Mouse (Mus musculus) neural tube, embryonic 11.5 days (tissue): ENCODE measurements around the gene Sparc. TPM values are rescaled to one million over a fixed set of nuclear protein-coding genes. Genes with fewer than 3 reads are reported as not detected.
A peak's percentile ranks its signal among the peaks of the same experiment; 100 is the strongest.

Source experiments
- ATAC-seq: fragments of 200-750 bp; cut with Nextera tagmentation; 2 replicates; pipeline ENCODE4 v1.8.0; 2017; ENCODE audit warnings: moderate number of reproducible peaks, mild to moderate bottlenecking, moderate TSS enrichment, moderate library complexity; ENCODE audit not compliant: insufficient read depth, low FRiP score, low TSS enrichment
- DNase-seq: peaks from one replicate; pipeline ENCODE4 v3.0.0-alpha.2; 2015; ENCODE audit warnings: low spot score
- H3K27ac ChIP-seq: fragments of 300-500 bp; sonication (generic); 2 replicates; pipeline ENCODE4 v1.5.1; 2014; ENCODE audit warnings: low read depth, mild to moderate bottlenecking, low read length
- H3K27me3 ChIP-seq: fragments of 300-500 bp; sonication (generic); 2 replicates; pipeline ENCODE4 v1.6.1; 2014; ENCODE audit warnings: mild to moderate bottlenecking, low read length, mixed read lengths; ENCODE audit not compliant: control insufficient read depth, insufficient read depth
- H3K36me3 ChIP-seq: fragments of 300-500 bp; sonication (generic); 2 replicates; pipeline ENCODE4 v1.6.1; 2014; ENCODE audit warnings: mild to moderate bottlenecking, low read length, moderate library complexity, mixed read lengths; ENCODE audit not compliant: control insufficient read depth, insufficient read depth
- H3K4me1 ChIP-seq: fragments of 300-500 bp; sonication (generic); 2 replicates; pipeline ENCODE4 v1.6.1; 2014; ENCODE audit warnings: low read length, mixed read lengths; ENCODE audit not compliant: control insufficient read depth, insufficient read depth
- H3K4me2 ChIP-seq: fragments of 300-500 bp; sonication (generic); 2 replicates; pipeline ENCODE4 v1.6.1; 2014; ENCODE audit warnings: low read depth, mild to moderate bottlenecking, moderate library complexity
- H3K4me3 ChIP-seq: fragments of 300-500 bp; sonication (generic); 2 replicates; pipeline ENCODE4 v1.5.1; 2014; ENCODE audit warnings: low read depth, low read length
- H3K9ac ChIP-seq: fragments of 300-500 bp; sonication (generic); 2 replicates; pipeline ENCODE4 v1.6.1; 2014; ENCODE audit warnings: mild to moderate bottlenecking, low read length
- H3K9me3 ChIP-seq: fragments of 300-500 bp; sonication (generic); 2 replicates; pipeline ENCODE4 v1.6.1; 2016; ENCODE audit warnings: low read length; ENCODE audit not compliant: control insufficient read depth
- WGBS: fragments of 180-500 bp; shearing (Covaris S2); extraction: QIAGEN DNeasy Blood & Tissue Kit; methylation state at CpG from one replicate; pipeline ENCODE4 v1.1.7; 2014; 5-methylcytosine and 5-hydroxymethylcytosine counted together
- polyA plus RNA-seq: library from polyadenylated mRNA; unstranded; fragments of >200 nt; fragmentation: Nextera tagmentation; extraction: Ambion mirVana; gene quantifications from 2 replicates; pipeline ENCODE4 v1.2.1, GENCODE M21; 2014

Sparc gene
- 450 and 492 TPM in 2 replicates for polyA plus RNA-seq

DNA sequence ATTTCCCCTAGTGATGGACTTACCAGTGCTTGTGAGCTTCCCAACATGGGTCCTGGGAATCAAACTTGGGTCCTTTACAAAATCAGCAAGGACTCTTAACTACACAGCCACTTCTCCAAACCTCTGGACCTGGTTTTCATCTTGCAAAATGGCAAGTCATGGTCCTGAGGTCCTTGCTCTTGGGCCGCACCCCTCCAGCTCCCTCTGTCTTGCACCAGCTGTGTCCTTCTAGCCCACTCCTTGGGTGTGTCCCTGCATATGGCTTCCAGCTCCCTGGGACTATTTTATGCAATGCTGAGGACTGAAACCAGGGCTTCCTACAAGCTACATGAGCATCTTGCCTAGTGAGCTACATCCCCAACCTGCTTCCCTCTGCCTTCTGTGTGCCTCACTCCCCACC lies at the start of gene Sparc:
Gene Sparc (minus strand): TSS at position 206 of the 400 bp plus-strand sequence.
- H3K9ac ChIP-seq = peak within 1 kb of the TSS; percentile 31; the same call in 1 of the 2 replicates
- H3K27ac ChIP-seq = peak within 1 kb of the TSS; percentile 68
- no peak within 1 kb of the TSS for H3K4me2 ChIP-seq
- H3K27me3 ChIP-seq = no peaks in the 10 kb centered on the region
- no peak within 1 kb of the TSS for H3K4me3 ChIP-seq
- peaks cover 24% of the 10 kb centered on the region for H3K4me1 ChIP-seq
- ATAC-seq = no peak
- WGBS = 100% methylated on average over 1 of the region's 1 CpGs
- no peaks in the 10 kb centered on the region for H3K36me3 ChIP-seq
- no peaks in the 10 kb centered on the region for H3K9me3 ChIP-seq
- DNase-seq = no peak

DNA sequence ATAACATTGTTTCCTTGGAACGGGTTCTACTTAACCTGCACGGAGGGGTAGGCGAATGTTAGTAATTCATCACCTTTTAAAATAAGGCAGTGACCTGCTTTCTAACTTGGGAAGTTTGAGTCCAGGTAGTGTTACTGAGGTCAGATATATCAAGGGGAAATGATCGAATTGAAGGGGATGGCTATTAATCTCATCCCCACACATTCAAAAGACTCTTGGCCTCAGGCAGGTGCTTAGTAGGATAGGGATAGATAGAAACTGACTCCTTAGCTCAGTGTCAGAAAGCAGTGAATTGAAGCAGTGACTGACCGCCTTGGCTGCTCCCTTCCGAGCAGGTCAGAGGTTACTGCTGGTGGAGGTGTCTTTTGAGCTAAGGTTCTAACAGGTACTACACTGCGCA lies 48.5 kb upstream of the Sparc start:
- peak overlapping the region; percentile 99 for H3K4me3 ChIP-seq
- 91% methylated on average over 7 of the region's 7 CpGs for WGBS
- no peak overlapping the region for H3K27ac ChIP-seq
- ATAC-seq (no peak), DNase-seq (no peak)
- no peaks in the 10 kb centered on the region for H3K9me3 ChIP-seq
- no peaks in the 10 kb centered on the region for H3K27me3 ChIP-seq
- no peak overlapping the region for H3K9ac ChIP-seq
- H3K4me1 ChIP-seq = peaks cover 12% of the 10 kb centered on the region; the same call in 1 of the 2 replicates
- H3K4me2 ChIP-seq = peak overlapping the region; percentile 91
- H3K36me3 ChIP-seq = no peaks in the 10 kb centered on the region; the same call in 1 of the 2 replicates

DNA sequence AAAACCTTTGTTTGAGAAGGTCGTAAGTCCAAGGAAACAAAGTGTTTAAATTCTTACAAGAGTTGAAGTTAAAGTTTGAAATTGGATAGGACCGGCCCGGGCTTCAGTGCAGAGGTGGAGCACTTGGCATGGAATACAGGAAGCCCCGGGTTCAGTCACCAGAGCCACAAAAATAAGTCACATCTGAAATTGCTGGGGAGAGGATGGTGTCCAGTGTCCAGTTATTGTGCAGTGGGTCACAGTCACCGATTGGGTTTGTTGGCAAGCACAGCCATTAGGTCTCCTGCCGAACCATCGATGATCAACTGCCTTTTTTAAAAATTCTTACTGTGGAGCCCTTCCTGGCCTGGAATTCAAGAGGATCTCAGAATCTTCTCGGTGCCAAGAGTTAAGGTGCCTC lies 47.8 kb upstream of the Sparc start:
- peak overlapping the region; percentile 99 for H3K4me3 ChIP-seq
- WGBS = 65% methylated on average over 8 of the region's 8 CpGs
- no peaks in the 10 kb centered on the region for H3K9me3 ChIP-seq
- peaks cover 12% of the 10 kb centered on the region; the same call in 1 of the 2 replicates for H3K4me1 ChIP-seq
- H3K36me3 ChIP-seq = no peaks in the 10 kb centered on the region; the same call in 1 of the 2 replicates
- DNase-seq = no peak
- H3K27ac ChIP-seq = no peak overlapping the region
- peak overlapping the region; percentile 97 for H3K9ac ChIP-seq
- peak overlapping the region; percentile 91 for H3K4me2 ChIP-seq
- no peak for ATAC-seq
- H3K27me3 ChIP-seq = no peaks in the 10 kb centered on the region

DNA sequence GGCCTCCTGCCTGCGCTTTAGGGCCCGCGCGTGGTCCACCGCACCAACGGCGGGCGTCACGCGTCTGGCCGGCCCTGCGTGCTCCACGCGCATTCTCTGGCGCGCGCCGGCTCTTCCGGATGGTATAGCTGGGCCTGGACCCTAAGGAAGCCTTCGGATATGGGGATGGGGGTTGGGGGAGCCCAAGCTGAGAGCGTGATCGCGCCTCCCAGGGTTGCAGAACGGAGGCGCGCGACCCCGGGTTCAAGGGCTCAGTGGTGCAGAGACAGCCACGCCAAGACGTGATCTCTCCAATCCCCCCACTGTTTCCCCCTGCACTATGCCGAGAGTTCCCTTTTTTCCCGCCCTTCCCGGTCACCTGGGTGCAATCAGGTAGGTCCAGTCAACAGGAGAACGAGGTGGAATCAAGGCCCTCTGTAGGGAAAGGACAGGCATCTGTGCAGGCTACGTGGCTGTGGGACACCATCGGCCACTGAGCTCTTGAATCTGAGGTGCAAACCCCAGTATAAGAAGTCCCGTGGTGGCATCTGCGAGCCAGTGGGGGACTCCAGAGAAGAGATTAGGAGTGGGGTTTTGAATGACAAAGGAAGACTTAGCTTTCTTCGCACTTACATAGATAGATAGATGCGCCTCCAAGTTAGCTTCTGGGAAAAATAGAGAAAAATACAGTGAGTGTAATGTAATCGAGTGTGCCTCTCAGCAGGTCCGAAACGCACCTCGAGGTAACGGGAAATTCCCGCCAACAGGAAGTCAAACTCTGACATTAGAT lies 47.1 kb upstream of the Sparc start:
- Histone ChIP-seq H3K27ac (peak overlapping the region; percentile 83), H3K9ac (peak overlapping the region; percentile 97), H3K36me3 (no peaks in the 10 kb centered on the region; the same call in 1 of the 2 replicates), H3K4me2 (peak overlapping the region; percentile 91), H3K9me3 (no peaks in the 10 kb centered on the region), H3K4me1 (peaks cover 12% of the 10 kb centered on the region; the same call in 1 of the 2 replicates), H3K27me3 (no peaks in the 10 kb centered on the region), H3K4me3 (peak overlapping the region; percentile 99)
- WGBS = under 1% methylated on average over 46 of the region's 46 CpGs
- DNase-seq (no peak), ATAC-seq (no peak)

GRCm38 (mm10) chr11:55469048-55469843 lies 46.3 kb upstream of the Sparc start, which contains the start of gene G3bp1:
G3bp1 (plus strand) TSS chr11:55469685.
- Histone ChIP-seq H3K4me1 (peaks cover 12% of the 10 kb centered on the region; the same call in 1 of the 2 replicates), H3K9ac (peak within 1 kb of the TSS; percentile 97), H3K4me2 (peak within 1 kb of the TSS; percentile 91), H3K4me3 (peak within 1 kb of the TSS; percentile 99), H3K27ac (peak within 1 kb of the TSS; percentile 83), H3K27me3 (no peaks in the 10 kb centered on the region), H3K9me3 (no peaks in the 10 kb centered on the region), H3K36me3 (no peaks in the 10 kb centered on the region; the same call in 1 of the 2 replicates)
- ATAC-seq (peak; percentile 97), DNase-seq (peak; percentile 99)
- under 1% methylated on average over 55 of the region's 57 CpGs for WGBS

GRCm38 (mm10) chr11:55468611-55469047 lies 45.6 kb upstream of the Sparc start:
- Histone ChIP-seq H3K9ac (peak overlapping the region; percentile 71), H3K4me2 (peak overlapping the region; percentile 64), H3K36me3 (no peaks in the 10 kb centered on the region; the same call in 1 of the 2 replicates), H3K27me3 (no peaks in the 10 kb centered on the region), H3K27ac (peak overlapping the region; percentile 63), H3K4me1 (peaks cover 12% of the 10 kb centered on the region; the same call in 1 of the 2 replicates), H3K4me3 (peak overlapping the region; percentile 34), H3K9me3 (no peaks in the 10 kb centered on the region)
- WGBS = 4% methylated on average over 17 of the region's 17 CpGs
- ATAC-seq (peak; percentile 10), DNase-seq (no peak)

DNA sequence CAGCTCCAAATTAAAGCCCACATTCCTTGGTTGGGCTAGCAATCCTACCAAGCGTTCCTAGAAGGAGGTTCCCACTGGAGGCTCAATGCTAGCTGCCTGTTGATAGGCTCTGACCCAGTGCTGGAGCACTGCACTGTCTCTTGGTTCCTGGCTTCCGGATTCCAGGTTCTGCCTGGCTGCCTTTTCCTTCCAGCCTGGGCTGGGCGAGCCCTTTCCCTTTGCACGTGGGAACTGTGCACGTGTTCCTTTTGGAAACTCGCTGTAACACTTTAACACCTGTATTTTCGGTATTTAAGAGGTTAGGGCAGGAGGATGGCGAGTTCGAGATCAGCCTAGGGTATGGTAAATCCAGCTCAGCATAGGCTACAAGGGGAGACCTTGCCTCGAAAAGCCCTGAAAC lies 45.0 kb upstream of the Sparc start:
- 79% methylated on average over 10 of the region's 10 CpGs for WGBS
- no peak for DNase-seq
- H3K4me3 ChIP-seq = no peak overlapping the region
- peak overlapping the region; percentile 64 for H3K4me2 ChIP-seq
- H3K4me1 ChIP-seq = peaks cover 12% of the 10 kb centered on the region; the same call in 1 of the 2 replicates
- H3K36me3 ChIP-seq = no peaks in the 10 kb centered on the region; the same call in 1 of the 2 replicates
- no peaks in the 10 kb centered on the region for H3K9me3 ChIP-seq
- H3K9ac ChIP-seq = no peak overlapping the region; the same call in 1 of the 2 replicates
- H3K27ac ChIP-seq = no peak overlapping the region
- no peaks in the 10 kb centered on the region for H3K27me3 ChIP-seq
- ATAC-seq = no peak

DNA sequence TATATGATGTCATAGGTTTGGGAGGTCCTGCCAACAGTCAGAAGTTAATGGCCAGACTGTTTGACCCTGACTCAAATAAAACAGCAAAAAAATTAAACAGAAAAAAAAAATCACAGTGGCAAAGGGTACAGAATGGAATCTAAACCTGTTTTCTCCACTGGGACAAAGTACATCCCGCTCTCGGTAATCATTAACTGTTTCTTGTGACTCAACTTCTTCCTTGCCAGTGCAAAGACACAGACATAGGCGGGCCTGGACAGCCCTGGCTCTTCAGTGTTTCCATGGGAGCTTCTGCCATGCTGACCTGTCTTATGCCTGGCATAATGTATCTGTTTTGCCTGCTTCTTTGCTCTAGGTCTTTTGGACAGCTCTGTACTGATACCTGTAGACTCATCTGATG lies 42.2 kb upstream of the Sparc start:
- WGBS = 82% methylated on average over 3 of the region's 3 CpGs
- ATAC-seq (no peak), DNase-seq (no peak)
- Histone ChIP-seq H3K27ac (no peak overlapping the region), H3K4me3 (no peak overlapping the region), H3K36me3 (no peaks in the 10 kb centered on the region), H3K4me1 (peaks cover 4% of the 10 kb centered on the region; the same call in 1 of the 2 replicates), H3K27me3 (no peaks in the 10 kb centered on the region), H3K9ac (no peak overlapping the region), H3K9me3 (no peaks in the 10 kb centered on the region), H3K4me2 (no peak overlapping the region)
